28 mouse cellular contexts compared by ENCODE assay signal in genomic region chr13:57995864-57996263, GRCm38 (mm10).
DNase-seq lines count a peak whose midpoint lies in the region; ATAC-seq and TF ChIP-seq lines count a peak whose summit lies in the region.
"Had no signal": no experiment of that assay in that cellular context is flagged by ENCODE, and none has a peak within 500 bp of the region (broad histone marks: within the 10 kb centered on the region; RNA-seq: fewer than 3 reads in every experiment).

No protein-coding gene starts in this region.

- H3K36me3 ChIP-seq in hindbrain, embryonic 13.5 days: no peaks in the 10 kb centered on the region
- H3K36me3 ChIP-seq in hindbrain, postnatal 0 days (ENCODE audit: insufficient read depth, low read length): no peaks in the 10 kb centered on the region
- no peaks in the 10 kb centered on the region for H3K36me3 ChIP-seq in neural tube, embryonic 11.5 days (ENCODE audit: control insufficient read depth, insufficient read depth, low read length)
- H3K36me3 ChIP-seq: forebrain, embryonic 12.5 days; kidney, embryonic 15.5 days had no signal

- WGBS in hindbrain, embryonic 13.5 days: 64% methylated on average over 13 of the region's 13 CpGs
- WGBS in hindbrain, postnatal 0 days: 80% methylated on average over 13 of the region's 13 CpGs
- WGBS in neural tube, embryonic 11.5 days: 67% methylated on average over 13 of the region's 13 CpGs

- ATAC-seq in hindbrain, embryonic 13.5 days (ENCODE audit: low FRiP score): no peak
- ATAC-seq in hindbrain, postnatal 0 days: no peak
- ATAC-seq in neural tube, embryonic 11.5 days (ENCODE audit: insufficient read depth, low FRiP score, low TSS enrichment): no peak
- ATAC-seq: activated CD4-positive, CD25-positive, alpha-beta regulatory T cell, adult 4 months; forebrain, postnatal 0 days; inflammation-experienced regulatory T-cells, adult 6 months had no signal

- H3K9me3 ChIP-seq in hindbrain, embryonic 13.5 days: no peaks in the 10 kb centered on the region
- H3K9me3 ChIP-seq in hindbrain, postnatal 0 days (ENCODE audit: low read length): no peaks in the 10 kb centered on the region
- H3K9me3 ChIP-seq in neural tube, embryonic 11.5 days (ENCODE audit: control insufficient read depth, low read length): no peaks in the 10 kb centered on the region
- H3K9me3 ChIP-seq: forebrain, embryonic 12.5 days; kidney, embryonic 15.5 days had no signal

- no peak for TF ChIP-seq CTCF in hindbrain, postnatal 0 days (IDR thresholded peaks at IDR 0.05; ENCODE audit: low read depth)

- no peaks in the 10 kb centered on the region for H3K27me3 ChIP-seq in hindbrain, embryonic 13.5 days
- H3K27me3 ChIP-seq in hindbrain, postnatal 0 days (ENCODE audit: insufficient read depth, low read length): no peaks in the 10 kb centered on the region
- no peaks in the 10 kb centered on the region for H3K27me3 ChIP-seq in neural tube, embryonic 11.5 days (ENCODE audit: control insufficient read depth, insufficient read depth, low read length)
- H3K27me3 ChIP-seq: forebrain, embryonic 12.5 days had no signal

- no peak overlapping the region for H3K4me3 ChIP-seq in hindbrain, embryonic 13.5 days
- H3K4me3 ChIP-seq in hindbrain, postnatal 0 days (ENCODE audit: low read length): no peak overlapping the region
- H3K4me3 ChIP-seq in neural tube, embryonic 11.5 days (ENCODE audit: low read depth, low read length): no peak overlapping the region
- H3K4me3 ChIP-seq: erythroblast, embryonic 14.5 days; forebrain, embryonic 12.5 days; kidney, embryonic 15.5 days; myocyte had no signal

- DNase-seq in hindbrain, postnatal 0 days (ENCODE audit: low spot score): no peak
- DNase-seq in neural tube, embryonic 11.5 days (ENCODE audit: low spot score): peak; percentile 24
- no peak for DNase-seq in neural tube, embryonic 10.5 days (ENCODE audit: extremely low spot score, low spot score)
- DNase-seq in mesoderm, embryonic 11.5 days (ENCODE audit: low read depth, low spot score): peak; percentile 48
- peak; percentile 30 for DNase-seq in yolk sac, embryonic 10.5 days (ENCODE audit: low spot score)
- DNase-seq in layer of hippocampus, postnatal 25 days (ENCODE audit: extremely low spot score in 1 of 2, low spot score in 1 of 2): no peak
- DNase-seq: B cell, adult 2 months; cerebellum, adult 11-12 months; cerebellum, adult 9-11 months; forebrain, postnatal 0 days; kidney, postnatal 4 days; liver; lung, adult 2 months; lung, postnatal 10 days; right cerebral cortex, adult 18-20 months; spleen, adult 18-20 months; thymus, adult 2 months; thymus, postnatal 36 days had no signal

- no peak overlapping the region for H3K4me2 ChIP-seq in hindbrain, embryonic 13.5 days
- no peak overlapping the region for H3K4me2 ChIP-seq in hindbrain, postnatal 0 days (ENCODE audit: low read depth, low read length)
- no peak overlapping the region for H3K4me2 ChIP-seq in neural tube, embryonic 11.5 days (ENCODE audit: low read depth)
- H3K4me2 ChIP-seq: forebrain, embryonic 12.5 days; hindbrain, embryonic 14.5 days; kidney, embryonic 15.5 days had no signal

- H3K4me1 ChIP-seq in hindbrain, embryonic 13.5 days (replicated peaks): peaks cover 8% of the 10 kb centered on the region; the same call in 1 of the 2 replicates
- no peaks in the 10 kb centered on the region for H3K4me1 ChIP-seq in hindbrain, postnatal 0 days (ENCODE audit: insufficient read depth, low read length)
- H3K4me1 ChIP-seq in neural tube, embryonic 11.5 days (ENCODE audit: control insufficient read depth, insufficient read depth, low read length): no peaks in the 10 kb centered on the region

- H3K27ac ChIP-seq in hindbrain, embryonic 13.5 days: peak overlapping the region; percentile 44; the same call in 1 of the 2 replicates
- no peak overlapping the region for H3K27ac ChIP-seq in hindbrain, postnatal 0 days
- 0 out of 2 replicates have a peak overlapping the region, but pooled peaks have one; percentile 20 for H3K27ac ChIP-seq in neural tube, embryonic 11.5 days (ENCODE audit: low read depth, low read length)
- H3K27ac ChIP-seq: forebrain, embryonic 12.5 days; hindbrain, embryonic 14.5 days; kidney, embryonic 15.5 days; liver, embryonic 14.5 days; macrophage had no signal

- 0 out of 2 replicates have a peak overlapping the region, but pooled peaks have one; percentile 2 for H3K9ac ChIP-seq in hindbrain, embryonic 13.5 days
- no peak overlapping the region for H3K9ac ChIP-seq in hindbrain, postnatal 0 days (replicated peaks; ENCODE audit: low read length)
- H3K9ac ChIP-seq in neural tube, embryonic 11.5 days (ENCODE audit: low read length): no peak overlapping the region
- H3K9ac ChIP-seq: forebrain, embryonic 12.5 days; forebrain, postnatal 0 days; hindbrain, embryonic 14.5 days; kidney, embryonic 15.5 days; liver, embryonic 14.5 days had no signal

Comparison
In these comparisons a context has a peak if more than half of its experiments do, and no peak if none do; other contexts are left out.
1. DNase-seq: peak in neural tube, embryonic 11.5 days (single experiment), mesoderm, embryonic 11.5 days (single experiment) and yolk sac, embryonic 10.5 days (single experiment); none in hindbrain, postnatal 0 days (single experiment), neural tube, embryonic 10.5 days (single experiment) and layer of hippocampus, postnatal 25 days (0 of 2).